Mouse (Mus musculus) MN1 (cell line): ENCODE data around the gene Timp2.
"Not testable (repeated sequence)": the region's sequence is repeated elsewhere in the genome, so short reads cannot be mapped to it uniquely, and the experiment has no call there.

ENCODE experiments used
- DNase-seq: peaks from one replicate; pipeline ENCODE4 v3.0.0-alpha.2; 2016; ENCODE audit warnings: low spot score

Timp2 gene

DNA sequence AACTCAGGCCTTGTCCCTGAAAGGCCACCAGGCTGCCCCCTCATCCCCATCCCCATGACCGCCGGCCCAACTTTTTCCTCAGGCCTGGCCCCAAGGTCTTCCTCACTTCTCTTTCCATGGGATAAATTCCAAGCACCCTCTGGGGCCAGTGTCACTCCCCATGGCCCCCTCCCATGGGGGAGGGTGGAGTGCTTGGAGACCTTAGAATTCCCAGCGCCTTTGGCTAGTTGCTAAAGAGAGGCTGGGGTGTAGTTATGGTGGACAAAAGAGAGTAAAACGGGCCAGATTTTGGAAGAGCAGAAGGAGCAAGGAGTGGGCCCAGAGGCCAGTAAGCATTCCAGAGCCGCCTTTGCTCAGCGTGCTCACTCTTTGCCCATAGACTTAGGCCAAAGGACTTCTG lies at the start of gene Timp2:
Gene Timp2, minus strand, starts transcription at position 101 of the 400 bp plus-strand sequence.
- no peak for DNase-seq

DNA sequence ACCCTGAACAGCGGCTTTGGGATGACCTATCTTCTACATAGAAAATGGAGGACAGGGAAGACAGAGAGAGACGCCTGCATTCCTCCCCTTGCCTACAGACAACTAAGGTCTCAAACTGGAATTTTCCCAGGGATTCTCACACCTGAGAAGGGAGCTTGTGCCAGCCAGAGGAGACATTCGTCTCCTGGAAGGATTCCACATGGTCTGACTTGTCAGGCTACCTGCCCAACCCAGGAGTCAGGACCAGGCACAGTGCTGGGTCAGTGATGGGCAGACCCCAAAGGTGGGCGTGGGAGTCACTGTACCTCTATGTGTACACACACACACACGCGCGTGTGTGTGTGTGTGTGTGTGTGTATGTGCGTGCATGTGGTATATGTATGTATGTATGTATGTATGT lies 49.8 kb upstream of the Timp2 start:
- DNase-seq = no peak

DNA sequence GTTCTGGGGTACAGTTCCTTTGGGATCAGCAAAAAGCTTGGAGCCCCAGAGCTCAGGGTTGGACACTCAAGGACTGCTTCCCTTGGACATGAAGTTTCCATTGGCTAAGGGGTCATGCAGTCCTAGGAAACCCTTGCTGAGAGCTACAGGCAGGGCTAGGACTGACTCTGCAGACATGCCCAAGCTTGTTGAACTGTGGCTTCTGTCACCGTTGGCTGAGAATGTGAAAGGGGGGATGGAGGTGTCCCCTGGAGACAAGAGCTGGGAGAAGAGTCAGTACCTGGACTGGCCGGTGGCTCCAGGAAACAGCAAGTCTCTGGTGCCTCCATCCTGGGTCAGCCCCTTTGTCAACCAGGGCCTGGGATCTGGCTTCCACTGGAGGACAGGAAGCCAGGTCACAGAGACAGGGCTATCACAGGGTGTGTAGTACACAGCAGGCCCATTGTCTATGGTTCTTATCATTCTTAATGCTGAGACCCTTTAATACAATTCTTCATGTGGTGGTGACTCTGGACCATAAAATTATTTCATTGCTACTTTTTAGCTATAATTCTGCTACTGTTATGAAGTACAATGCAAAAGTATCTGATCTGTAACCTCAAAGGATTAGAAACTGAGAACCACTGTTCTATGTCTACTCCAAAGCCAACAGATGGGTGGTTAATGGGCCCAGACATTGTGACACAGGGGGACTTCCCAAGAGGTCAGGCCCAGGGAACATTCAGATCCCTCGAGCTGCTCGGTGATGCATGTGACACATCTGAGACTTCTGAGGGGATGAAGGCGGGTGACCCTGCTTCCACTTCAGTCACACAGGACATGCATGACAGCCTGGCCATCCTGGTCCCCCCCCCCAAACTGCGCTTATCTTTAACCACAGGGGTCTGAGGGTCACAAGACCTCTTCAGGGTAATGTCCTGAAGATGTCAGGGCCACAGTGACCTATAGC lies 48.7 kb upstream of the Timp2 start:
- no peak for DNase-seq

DNA sequence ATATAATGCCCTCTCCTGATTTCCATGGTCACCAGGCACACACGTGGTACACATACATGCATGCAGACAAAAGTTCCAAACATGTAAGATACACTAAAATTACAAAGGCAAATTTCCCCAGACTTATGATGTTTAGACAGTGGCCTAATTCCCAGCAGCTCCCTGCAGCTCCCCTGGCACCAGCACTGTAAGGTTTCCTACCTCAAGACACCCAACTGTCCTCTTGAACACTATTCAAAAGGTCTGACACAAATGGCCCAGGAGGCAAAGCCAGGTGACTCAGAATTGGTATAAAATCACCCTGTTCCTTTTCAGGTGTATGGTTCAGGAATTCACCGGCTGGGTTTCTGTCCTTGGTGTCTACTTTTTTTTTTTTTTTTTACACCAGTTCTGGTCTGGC lies 47.6 kb upstream of the Timp2 start:
- DNase-seq = no peak

DNA sequence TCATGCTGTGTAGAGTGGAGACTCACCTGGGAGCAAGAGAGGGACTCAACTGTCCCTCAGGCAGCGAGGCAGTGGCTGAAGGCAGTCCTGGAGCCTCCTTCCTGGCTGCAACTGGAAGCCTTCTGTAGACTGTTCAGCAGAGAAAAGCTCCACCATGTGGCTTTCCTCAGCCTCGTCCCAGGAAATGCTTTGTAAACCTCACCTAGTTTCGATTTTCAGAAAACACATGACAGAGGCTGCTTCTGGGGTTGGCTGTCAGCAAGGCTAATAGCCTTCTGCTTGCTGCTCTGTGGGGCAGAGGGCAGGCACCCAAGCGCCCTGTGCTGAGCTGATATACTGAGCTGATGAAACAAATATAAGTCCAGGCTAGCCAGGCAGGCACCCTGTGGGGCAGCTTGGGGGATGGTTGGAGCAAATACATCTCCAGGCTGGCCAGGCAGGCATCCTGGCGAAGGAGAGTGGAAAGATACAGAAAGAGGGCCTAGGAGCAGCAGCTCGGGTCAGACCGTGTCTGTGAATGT lies 46.3 kb upstream of the Timp2 start, which contains the start of gene Lgals3bp:
Gene Lgals3bp, minus strand, starts transcription at position 333 of the 521 bp plus-strand sequence.
- peak; percentile 86 for DNase-seq

DNA sequence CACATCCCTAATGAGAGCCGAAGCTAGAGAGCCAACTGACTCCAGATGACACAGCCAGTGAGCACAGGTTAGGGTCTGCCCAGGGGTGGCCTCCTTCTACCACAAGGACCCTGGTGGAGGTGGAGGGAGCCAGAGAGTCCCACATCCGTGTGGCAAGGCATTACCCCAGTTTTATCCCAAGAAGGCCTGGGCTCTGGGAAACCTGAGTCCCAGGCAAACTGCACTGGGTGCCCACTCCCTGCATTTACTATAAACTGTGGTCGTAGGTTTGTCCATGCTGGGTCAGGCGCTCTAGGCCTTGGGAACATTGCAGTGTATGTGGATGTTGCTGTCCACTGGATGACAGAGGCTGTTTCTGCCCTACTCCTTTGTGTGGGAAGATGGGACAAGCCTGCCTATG lies 45.7 kb upstream of the Timp2 start:
- no peak for DNase-seq

DNA sequence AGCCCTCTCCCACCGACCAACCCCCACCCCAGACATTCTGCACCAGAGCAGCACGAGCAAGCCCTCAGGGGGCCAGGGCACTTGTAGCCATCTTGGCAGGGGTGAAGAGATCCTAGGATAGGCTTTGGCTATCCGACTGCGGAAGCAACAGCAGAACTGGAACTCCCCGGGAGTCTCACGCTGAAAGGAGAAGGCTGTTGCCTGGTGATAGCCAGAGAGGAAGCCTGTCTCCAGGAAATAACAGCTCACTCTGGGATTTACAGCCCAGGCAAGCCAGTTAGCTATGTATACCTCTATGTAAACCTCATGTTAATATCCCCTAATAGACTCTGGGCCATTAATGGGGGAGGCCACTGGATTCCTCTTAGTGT lies 45.0 kb upstream of the Timp2 start:
- DNase-seq = no peak

DNA sequence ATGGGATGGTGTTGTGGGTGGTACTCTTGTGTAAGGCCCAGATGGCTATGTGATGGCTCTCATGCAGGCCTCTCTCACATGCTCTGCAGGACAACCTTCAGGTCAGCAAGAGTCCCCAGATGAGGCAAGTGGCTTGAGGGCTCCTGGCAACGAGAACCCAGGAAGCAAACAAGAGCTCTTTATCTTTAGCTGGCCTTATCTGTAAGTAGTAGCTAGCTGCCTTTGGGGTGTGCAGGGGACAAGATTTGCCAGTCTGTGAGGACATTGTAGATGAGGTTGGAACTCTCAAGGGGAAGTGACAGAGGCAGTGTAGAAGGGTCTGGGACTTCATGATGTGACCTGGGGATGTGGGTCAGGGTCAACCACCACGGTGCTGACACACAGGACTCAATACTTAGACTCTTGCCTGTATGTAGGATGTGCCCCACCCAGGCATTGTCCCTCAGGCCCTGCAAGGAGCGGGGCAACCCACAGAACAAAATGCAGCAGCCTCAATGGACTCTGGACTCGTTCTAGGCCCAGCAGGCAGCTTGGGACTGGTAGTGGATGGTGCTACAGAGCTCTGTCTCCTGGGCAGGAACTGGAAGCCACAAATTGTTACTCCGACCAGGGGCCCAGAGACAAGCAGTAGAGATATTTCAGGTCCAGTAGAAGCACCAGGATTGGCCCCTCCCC lies 44.5 kb upstream of the Timp2 start:
- DNase-seq = no peak

DNA sequence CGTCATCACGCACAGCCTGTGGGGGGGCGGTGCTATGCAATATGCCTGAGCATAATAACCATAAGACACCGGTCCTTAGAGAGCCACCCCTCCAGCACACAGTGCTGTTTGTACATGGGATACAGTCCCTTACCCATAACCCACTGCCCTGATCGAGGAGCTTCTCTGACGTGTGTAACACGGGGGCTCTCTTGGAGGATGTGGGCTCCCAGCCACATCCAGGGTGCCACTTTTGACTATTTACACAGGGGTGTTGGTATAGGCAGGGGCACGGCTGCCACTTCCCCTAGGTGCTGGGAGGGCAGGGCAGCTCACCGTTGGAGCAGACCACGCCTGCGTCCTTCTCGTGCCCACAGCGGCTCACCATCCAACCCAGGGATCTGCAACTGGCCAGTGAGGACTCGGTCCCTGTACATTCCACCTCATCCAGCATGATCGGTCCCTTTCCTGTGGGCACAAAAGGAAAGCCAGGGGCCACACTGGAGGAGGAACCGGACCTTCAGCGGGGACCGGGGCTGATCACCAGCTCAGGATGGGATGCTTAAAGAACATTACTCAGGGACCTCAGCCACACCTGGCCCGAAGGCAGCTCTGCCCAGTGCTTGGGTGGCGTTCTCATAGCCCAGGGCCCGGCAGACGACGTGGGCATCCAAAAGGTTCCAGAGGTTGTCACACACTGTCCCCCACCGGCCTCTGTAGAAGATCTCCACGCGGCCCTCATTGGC lies 42.4 kb upstream of the Timp2 start:
- no peak for DNase-seq

DNA sequence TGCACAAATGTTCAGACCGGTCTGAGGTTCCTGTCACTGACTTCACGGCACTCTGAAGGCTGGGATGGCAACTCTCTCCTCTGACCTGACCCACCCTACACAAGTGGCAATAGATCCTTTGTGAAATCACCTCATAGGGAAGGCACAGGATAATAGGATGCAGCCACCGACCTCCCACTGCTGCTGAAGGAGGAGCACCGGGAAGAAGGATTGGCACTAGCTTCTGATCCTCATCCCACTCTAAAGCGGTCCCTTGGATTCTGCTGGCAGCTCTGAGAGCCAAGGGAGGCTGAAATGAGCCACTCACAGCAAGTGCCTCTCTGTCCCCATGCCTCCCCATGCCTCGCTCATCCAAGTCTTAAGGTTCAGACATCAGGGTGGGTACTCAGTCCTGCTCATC lies 39.0 kb upstream of the Timp2 start:
- DNase-seq = no peak

DNA sequence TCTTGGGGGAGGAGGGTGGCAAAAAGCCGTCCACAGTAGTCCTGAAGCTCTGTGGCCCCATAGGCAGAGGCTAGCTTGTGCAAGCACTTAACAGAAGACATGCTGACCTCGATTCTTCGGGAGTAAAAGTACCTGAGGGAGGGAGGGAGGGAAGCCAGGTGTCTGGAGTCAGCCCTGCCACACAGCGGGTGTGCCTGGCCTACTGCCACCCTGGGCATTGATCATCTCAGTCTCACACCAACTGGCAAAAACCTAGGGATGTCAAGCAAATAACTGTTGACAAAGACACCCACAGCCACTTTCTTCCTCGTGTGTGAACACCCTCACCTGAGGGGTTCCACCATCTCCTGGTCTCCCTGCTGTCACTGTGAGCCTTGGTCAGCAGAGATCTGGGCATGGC lies 38.5 kb upstream of the Timp2 start:
- no peak for DNase-seq

DNA sequence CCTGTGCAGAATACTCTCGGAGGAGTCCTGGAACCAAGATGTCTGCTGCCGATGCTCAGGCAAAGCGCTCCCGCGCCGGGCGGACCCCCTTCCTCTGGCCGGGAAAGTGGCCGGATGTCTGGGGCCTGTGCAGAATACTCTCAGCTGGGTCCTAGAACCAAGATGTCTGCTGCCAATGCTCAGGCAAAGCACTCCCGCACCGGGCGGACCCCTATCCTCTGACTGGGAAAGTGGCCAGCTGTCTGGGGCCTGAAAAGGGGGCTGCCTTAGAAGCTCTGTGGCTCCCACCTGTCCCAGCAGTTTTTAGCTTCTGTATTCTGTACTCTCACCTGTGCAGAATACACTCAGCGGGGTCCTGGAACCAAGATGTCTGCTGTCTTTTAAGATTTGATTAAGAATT lies 32.3 kb upstream of the Timp2 start:
- not testable (repeated sequence) for DNase-seq

DNA sequence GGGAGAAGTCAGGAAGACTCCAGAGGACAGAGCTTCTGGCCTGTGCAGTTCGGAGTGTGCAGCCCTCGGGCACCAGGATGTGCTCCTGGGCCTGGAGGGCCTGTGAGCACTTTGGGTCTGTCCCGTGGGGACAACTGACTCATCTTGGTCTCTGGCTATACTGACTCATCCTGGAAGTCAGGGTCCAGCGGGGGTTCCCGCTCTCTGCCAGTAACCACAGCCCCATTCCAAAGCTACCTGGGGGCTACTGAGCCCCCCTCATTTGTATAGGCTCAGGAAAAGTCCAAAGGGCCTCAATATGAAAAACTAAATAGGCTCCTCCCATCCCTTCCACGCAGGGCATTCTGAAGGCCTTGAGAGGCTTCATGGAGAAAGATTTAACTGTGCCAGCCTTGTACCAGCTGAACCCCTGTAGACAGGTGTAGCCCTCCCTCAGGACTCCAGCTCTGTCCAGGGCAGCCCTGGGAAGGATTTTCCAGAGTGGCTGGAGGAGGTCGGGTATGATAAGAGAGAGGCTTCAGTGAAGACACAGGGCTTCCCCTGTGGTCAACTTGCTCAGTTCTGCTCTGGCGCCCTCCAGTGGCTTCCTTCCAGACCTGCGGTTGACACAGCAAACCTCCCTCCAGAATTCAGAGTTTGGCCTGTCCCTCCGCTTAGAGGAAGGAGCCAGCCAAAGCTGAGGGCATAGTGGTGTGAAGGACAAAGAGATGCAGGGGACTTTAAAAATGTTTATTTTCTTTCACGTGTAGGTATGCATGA lies 23.9 kb upstream of the Timp2 start:
- DNase-seq = peak; percentile 89

DNA sequence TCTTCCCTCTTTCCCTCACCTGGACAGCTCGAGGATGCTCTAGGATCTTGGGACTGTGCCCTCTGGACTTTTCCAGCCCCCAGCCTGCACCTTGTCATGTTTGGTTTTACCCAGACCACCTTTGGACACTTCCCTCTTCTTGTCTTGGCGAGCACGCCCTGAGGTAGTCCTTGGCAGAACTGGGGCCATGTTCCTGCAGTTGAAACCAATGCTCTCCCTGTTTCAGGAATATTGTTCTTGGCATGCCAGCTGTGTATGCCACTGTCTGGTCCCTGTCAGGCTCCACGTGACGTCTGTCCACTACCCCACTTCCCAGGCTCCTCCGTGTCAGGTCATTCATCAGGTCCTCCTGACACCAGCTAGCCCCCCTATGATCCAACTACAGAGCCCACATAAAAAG lies 23.1 kb upstream of the Timp2 start:
- no peak for DNase-seq

DNA sequence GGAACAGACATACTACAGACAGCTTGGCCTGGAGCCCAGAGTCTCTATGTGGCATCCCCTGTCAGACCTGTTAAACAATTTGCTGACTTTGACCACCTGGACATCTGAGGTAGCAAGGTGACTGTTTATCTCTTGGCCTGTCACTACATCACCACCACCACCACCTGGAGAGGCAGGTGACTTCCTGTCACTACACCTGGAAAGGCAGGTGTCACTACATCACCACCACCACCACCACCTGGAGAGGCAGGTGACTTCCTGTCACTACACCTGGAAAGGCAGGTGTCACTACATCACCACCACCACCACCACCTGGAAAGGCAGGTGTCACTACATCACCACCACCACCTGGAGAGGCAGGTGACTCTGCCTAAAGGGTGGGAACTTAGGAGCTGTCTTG lies 20.8 kb upstream of the Timp2 start:
- not testable (repeated sequence) for DNase-seq

DNA sequence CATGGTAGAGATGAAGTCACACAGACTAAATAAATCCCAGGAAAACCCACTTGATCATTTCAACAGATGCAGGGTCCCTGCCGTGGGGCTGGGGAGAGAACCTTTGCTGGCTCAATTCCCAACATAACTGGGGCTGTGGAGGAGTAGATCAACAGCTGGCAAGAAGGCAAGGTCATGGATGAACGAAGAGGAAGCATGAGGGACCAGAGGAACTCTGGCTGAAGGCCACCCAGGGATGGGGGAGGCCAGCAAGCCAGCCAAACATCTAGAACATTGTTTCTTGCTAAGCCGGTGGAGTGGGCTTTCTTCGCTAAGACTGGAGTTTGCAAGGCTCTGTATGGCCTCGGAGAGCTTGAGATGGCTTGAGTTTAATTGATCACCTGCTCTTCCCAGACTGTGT lies 20.3 kb upstream of the Timp2 start:
- DNase-seq = no peak

DNA sequence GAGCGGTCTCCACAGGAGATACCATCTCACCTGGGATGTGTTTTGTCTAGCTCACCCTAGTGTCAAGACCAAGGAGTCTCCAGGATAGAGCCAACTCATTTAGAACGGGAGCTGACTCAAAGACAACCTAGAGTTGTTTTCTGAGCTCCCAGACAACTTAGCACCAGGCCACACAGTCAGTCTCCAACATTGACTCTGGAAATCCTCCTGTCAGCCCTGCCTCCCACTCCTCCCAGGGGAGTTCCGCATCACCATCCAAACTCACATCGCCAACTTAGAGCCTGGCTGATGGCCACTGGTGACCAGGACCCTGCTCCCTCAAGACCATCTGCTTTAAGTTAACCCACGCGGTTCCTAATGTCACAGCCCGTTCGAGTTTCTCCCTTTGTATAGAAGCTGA lies 19.9 kb upstream of the Timp2 start:
- no peak for DNase-seq

DNA sequence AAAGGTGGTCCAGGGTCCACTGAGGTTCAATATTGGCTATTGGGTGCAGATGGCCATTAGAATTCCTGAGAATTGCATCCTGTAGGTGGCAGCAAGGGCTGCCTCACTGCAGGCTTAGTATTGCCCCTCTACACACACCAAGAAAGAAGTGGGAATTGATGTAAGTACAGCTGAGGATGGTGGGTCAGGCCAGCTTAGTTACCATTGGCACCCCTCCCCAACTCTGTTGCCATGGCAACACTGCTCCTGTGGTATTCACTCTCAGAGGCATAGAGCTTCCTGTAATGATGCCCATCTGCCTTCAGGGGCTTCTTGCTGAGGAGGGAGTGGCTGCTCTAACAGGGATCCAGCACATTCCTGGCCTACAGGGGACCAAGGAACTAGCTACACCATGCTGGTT lies 19.5 kb upstream of the Timp2 start:
- no peak for DNase-seq

DNA sequence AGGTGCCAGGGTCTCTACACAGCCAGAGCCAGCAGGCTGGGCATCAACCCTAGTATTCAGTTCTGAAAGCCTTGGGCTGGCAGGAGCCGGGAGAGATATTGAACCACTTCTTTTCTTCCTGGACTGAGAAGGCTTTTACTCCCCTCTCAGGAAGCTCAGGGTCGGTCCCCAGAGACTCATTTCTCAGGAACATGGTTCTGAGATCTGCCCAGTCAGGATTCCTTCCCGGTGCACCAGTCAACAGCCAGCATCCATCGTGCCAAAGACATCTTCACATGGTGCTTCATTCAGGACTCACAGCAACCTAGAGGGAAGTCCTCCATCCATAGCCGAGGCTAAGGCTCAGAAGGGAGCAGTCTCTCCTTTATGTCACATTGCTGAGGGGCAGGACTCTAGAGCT lies 19.0 kb upstream of the Timp2 start:
- DNase-seq = no peak

DNA sequence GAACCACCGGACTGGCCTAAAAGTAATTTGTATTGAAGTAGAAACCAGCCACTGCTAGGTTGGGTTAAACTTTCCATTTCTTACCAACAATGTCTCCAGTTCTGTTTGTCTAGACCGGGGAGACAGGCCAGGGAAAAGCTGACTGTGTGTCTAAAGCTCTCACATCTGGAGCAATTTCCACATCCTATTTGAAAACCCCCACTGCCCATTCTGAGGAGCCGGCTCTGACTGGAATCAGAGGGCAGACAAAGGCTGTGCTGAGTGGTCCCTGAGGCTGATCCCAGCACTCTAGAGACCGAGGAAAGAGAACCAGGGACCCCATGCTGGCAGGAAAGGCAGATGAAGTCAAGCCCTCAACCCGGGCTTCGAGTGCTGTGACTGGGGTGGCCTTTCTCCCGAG lies 17.1 kb upstream of the Timp2 start:
- no peak for DNase-seq

DNA sequence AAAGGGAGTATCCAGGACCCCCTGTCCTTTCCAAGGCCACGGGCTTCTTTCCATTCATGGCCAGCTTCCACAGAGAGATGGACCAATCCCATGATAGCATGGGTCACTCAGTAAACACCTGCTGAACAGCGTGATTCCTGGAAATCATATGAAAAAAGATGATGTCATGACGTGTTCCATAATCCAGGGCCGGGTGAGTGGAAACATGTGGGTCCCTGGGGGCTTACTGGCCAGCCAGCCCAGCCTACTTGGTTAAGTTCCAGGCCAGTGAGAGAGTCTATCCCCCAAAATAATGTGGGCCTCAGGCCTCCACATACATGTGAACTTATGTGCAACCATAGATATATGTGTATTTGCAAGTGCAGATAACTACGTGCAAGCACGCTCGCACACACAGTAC lies 16.3 kb upstream of the Timp2 start:
- DNase-seq = no peak

DNA sequence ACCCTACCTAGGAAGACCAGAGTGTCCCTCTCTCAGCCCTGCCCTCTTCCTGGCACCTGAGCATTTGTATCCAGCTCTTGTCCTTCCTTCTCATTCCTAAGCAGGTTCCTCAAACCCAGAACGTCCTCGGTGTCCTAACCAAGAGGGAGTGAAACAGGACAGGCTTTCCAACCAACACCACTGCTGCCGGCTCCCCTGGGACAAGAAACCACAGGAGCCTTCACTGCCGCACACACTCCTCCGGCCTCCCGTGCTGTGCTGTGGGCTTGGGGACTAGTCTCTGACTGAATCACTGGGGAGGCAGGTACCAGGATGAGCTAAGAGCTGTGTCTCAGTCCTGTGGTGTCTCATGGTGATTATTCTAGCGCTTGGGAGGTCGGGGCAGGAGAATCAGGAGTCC lies 14.1 kb upstream of the Timp2 start:
- DNase-seq = no peak
